Mouse (Mus musculus) layer of hippocampus, adult 9-10 months (tissue): Measurements from ENCODE around the gene Gsdmc4.
"Not testable (repeated sequence)": the region's sequence is repeated elsewhere in the genome, so short reads cannot be mapped to it uniquely, and the experiment has no call there.

ENCODE experiments used
- DNase-seq: peaks from one replicate; pipeline ENCODE4 v3.0.0; 2022; ENCODE audit warnings: low spot score

Gsdmc4 gene

DNA sequence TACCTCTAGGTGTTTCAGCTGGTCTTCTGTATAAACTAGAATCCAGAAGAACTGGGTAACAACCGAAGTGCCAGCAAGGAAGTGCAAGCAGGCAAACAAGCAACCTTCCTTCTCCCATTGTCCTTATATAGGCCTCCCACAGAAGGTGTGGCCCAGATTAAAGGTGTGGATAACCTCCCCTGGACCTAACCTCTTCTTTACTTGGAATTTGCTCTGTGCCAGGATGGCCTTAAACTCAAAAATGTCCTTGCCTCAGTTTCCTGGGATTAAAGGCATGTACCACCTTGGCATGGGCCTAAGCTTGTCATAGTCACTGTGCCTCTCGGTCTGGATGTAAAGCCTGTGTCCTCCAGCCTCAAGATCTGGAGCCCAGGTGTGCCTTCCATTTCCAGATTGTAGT is at the start of gene Gsdmc4:
Gene Gsdmc4, minus strand, starts transcription at position 101 of the 400 bp plus-strand sequence.
- DNase-seq = not testable (repeated sequence)

GRCm38 (mm10) chr15:63960542-63960941 is 48.4 kb upstream of the Gsdmc4 start:
- DNase-seq = no peak

GRCm38 (mm10) chr15:63957553-63957952 is 45.5 kb upstream of the Gsdmc4 start:
- DNase-seq = no peak

GRCm38 (mm10) chr15:63953256-63953655 is 41.2 kb upstream of the Gsdmc4 start:
- no peak for DNase-seq

DNA sequence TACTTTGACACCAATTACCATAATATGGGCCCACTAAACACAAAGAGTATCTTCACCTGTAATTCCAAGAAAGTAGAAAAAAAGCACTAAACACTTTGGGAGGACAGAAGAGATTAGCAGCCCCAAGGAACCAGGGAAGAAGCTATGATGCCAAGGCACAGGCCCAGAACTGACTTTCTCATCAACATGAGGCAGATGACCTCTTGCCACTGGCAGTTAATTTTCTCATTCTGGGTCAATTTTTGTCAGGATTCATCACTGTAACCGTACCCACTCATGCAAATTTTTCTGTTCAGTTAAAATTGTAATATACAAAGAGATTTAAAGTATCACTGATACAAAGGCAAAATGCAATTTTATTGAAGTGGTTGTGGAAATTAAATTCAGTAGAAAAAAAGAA is 29.1 kb upstream of the Gsdmc4 start:
- no peak for DNase-seq

- DNase-seq = no peak
Measured at GRCm38 (mm10) chr15:63932656-63933055, 20.6 kb upstream of the Gsdmc4 start.

DNA sequence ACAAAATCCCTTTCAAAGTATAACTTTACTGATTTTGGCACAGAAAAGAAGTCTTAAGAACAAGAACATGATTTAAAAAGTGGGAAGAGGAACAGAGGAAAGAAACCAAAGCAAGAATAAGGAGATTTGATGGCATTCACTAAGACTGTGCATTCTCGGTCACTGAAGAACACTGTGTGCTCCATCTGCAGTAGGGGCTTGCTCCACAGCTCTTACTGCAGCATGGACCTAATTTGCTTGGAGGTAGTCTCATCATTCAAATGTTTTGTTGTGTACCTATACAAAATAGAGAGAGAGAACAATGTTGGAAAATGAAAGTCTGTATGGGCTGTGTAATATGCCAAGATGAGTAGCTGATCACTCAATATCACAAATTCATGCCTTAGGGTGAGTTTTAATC is 19.3 kb upstream of the Gsdmc4 start:
- DNase-seq = no peak

GRCm38 (mm10) chr15:63930107-63931041 is 18.3 kb upstream of the Gsdmc4 start:
- no peak for DNase-seq

GRCm38 (mm10) chr15:63926201-63926600 is 14.1 kb upstream of the Gsdmc4 start:
- DNase-seq = no peak

- DNase-seq = no peak
Measured at GRCm38 (mm10) chr15:63924484-63924883, 12.4 kb upstream of the Gsdmc4 start.

DNA sequence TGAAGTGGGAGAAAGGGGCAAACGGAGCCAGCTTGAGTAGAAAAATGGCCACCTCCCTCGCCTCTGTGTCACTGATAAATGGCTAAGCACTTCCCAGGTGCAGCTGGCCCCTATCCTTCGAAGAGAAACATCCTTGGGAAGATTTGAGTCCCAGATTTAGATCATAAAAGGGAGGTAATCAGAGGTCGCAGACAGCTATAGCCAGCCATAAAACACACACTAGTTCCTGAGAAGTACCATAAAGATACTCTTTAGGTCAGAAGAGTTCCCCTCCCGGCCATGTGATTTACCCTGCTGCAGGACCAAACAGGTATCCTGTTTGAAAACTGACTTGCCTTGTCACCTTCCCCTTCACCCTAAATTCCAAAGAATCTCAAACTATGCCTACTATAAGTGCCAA is 9.5 kb upstream of the Gsdmc4 start:
- DNase-seq = not testable (repeated sequence)

- DNase-seq = not testable (repeated sequence)
Measured at GRCm38 (mm10) chr15:63919728-63920127, 7.6 kb upstream of the Gsdmc4 start.

GRCm38 (mm10) chr15:63916584-63916983 is 4.5 kb upstream of the Gsdmc4 start:
- not testable (repeated sequence) for DNase-seq

DNA sequence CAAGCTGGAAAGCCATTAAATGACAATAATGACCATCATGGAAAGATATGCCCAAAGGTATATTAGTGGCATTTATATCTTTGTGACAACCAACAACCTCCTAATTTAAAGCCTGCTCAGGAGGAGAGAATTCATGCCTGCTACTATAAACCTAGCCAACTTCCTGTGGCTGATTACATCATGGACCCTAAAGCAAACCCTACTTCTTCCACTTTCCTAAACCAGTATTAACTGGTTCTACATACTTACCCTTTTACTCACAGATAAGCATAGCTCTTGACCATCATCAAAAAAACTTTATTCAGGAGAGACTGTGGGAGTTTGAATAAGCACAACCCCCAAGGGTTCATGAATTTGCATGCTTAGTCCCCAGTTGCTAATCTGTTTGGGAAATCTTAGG is 2.2 kb downstream of the Gsdmc4 start:
- not testable (repeated sequence) for DNase-seq

DNA sequence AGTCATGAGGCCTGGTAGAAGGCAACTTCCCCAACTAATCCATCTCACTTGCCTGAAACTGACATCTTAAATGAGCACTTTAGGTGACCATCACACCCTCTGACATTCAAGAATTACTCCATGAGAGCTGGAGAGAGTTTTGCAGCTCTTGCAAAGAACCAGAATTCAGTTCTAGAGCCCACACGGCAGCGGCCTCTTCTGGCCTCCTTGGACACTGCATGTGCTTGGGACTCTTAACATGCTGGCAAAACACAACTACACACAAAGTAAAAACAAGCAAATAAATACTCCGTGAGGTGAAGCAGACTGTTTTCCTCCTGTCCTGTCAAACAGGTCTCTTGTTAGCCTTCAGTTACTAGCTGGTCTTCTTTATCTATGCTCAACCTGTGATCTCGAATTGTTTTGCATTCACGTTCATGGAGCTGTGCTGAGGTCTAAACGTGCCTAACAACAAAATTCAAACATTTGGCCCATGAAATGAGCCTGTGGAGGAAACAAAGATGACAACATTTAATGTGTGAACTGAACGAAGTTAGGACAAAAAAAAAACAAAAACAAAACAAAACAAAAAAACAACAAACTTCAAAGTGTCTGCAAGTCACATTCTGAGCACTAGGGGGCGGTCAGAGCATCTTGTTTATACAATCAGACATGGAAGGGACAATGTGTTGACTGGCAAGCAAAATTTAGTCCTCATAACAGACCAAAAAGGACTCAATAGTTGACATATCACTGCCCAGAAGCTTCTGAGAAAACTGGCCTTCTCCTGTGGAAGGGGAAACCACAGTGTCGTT is 16.3 kb downstream of the Gsdmc4 start:
- DNase-seq = peak; percentile 4

- not testable (repeated sequence) for DNase-seq
Measured at GRCm38 (mm10) chr15:63888440-63888839, 23.7 kb downstream of the Gsdmc4 start.

- not testable (repeated sequence) for DNase-seq
Measured at GRCm38 (mm10) chr15:63887949-63888348, 24.1 kb downstream of the Gsdmc4 start.

GRCm38 (mm10) chr15:63878458-63878857 is 33.6 kb downstream of the Gsdmc4 start, which contains the start of gene Gsdmc3:
Gsdmc3 (minus strand) TSS chr15:63878558.
- not testable (repeated sequence) for DNase-seq

DNA sequence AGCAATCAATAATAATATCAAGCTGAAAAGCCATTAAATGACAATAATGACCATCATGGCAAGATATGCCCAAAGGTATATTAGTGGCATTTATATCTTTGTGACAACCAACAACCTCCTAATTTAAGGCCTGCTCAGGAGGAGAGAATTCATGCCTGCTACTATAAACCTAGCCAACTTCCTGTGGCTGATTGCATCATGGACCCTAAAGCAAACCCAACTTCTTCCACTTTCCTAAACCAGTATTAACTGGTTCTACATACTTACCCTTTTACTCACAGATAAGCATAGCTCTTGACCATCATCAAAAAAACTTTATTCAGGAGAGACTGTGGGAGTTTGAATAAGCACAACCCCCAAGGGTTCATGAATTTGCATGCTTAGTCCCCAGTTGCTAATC is 35.9 kb downstream of the Gsdmc4 start:
- not testable (repeated sequence) for DNase-seq

DNA sequence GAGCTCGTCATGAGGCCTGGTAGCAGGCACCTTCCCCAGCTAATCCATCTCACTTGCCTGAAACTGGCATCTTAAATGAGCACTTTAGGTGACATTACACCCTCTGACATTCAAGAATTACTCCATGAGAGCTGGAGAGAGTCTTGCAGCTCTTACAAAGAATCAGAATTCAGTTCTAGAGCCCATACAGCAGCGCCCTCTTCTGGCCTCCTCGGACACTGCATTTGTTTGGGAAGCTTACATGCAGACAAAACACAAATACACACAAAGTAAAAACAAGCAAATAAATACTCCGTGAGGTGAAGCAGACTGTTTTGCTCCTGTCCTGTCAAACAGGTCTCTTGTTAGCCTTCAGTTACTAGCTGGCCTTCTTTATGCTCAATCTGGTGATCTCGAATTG is 50.1 kb downstream of the Gsdmc4 start:
- not testable (repeated sequence) for DNase-seq
